Mouse (Mus musculus): ENCODE results near the gene Trpv2. TPM values are rescaled to one million over a fixed set of nuclear protein-coding genes. Genes with fewer than 3 reads are reported as not detected.

Trpv2 gene
- polyA plus RNA-seq, 1 experiment from 2014 or later: 4.2 TPM

DNA sequence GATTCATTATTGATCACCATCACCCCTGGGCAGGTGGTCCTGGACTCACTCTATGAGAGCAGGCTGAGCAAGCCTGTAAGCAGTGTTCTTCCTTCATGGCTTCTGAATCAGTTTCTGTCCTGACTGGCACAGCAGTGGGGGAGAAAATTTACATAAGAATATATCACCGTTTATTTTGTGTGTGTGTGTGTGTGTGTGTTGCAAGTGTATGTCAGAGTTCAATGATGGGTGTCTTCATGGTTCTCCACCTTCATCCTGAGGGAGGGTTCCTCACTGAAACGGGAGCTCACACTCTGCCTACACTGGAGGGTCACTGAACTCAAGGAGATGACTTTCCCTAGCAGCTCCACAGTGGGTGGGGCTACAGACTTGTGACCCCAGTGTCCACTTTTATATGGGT, 33.3 kb upstream of the Trpv2 start:
- no peak for ATAC-seq (ENCODE audit: insufficient number of reproducible peaks, insufficient read depth, low FRiP score, low read depth)
- Histone ChIP-seq H3K9me3 (ENCODE audit: control insufficient read depth, low read length) (no peaks in the 10 kb centered on the region), H3K36me3 (ENCODE audit: control insufficient read depth, insufficient read depth, low read length) (no peaks in the 10 kb centered on the region), H3K4me3 (ENCODE audit: control insufficient read depth in 1 of 2, insufficient read depth in 1 of 2, low read depth in 1 of 2, low read length in 2 of 2) (no peak overlapping the region), H3K9ac (ENCODE audit: low read length) (no peak overlapping the region), H3K4me1 (ENCODE audit: control insufficient read depth in 2 of 2, insufficient read depth in 2 of 2, low read length in 2 of 2) (peaks cover 7% of the 10 kb centered on the region in 2 experiments; a peak in 2 of 4 replicates), H3K4me2 (ENCODE audit: low read length) (no peak overlapping the region), H3K27me3 (ENCODE audit: control insufficient read depth, insufficient read depth, low read length) (0 out of 2 replicates have a peak, but pooled peaks cover 4% of the 10 kb centered on the region), H3K27ac (replicated peaks in 1 of 2; ENCODE audit: control insufficient read depth in 1 of 2, insufficient read depth in 1 of 2, low read depth in 2 of 2, low read length in 2 of 2) (no peak overlapping the region)
- WGBS: 66% methylated on average over 2 of the region's 2 CpGs

DNA sequence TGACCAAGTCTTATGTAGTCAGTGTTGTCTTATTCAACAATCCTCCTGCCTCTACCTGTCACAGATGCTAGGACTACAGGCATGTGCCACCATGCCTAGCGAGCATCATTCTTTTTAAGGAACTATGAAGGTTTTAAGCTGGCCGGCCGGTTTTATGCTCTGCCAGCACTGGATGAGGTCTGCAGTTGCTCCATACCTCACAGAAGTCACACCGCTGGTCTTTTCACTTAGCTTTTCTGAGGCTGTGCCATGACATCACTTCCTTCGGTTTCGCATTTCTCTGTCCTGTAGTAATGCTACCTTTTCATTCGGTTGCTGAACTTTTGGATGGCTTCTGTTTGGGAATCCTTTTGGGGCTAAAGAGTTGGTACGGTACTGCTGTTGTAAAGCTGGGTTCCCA, 32.7 kb upstream of the Trpv2 start:
- H3K9me3 ChIP-seq (ENCODE audit: control insufficient read depth, low read length): no peaks in the 10 kb centered on the region
- no peaks in the 10 kb centered on the region for H3K36me3 ChIP-seq (ENCODE audit: control insufficient read depth, insufficient read depth, low read length)
- no peak overlapping the region for H3K4me2 ChIP-seq (ENCODE audit: low read length)
- H3K27ac ChIP-seq (replicated peaks in 1 of 2; ENCODE audit: control insufficient read depth in 1 of 2, insufficient read depth in 1 of 2, low read depth in 2 of 2, low read length in 2 of 2): no peak overlapping the region
- 0 out of 2 replicates have a peak, but pooled peaks cover 4% of the 10 kb centered on the region for H3K27me3 ChIP-seq (ENCODE audit: control insufficient read depth, insufficient read depth, low read length)
- 79% methylated on average over 8 of the region's 8 CpGs for WGBS
- H3K4me3 ChIP-seq (ENCODE audit: control insufficient read depth in 1 of 2, insufficient read depth in 1 of 2, low read depth in 1 of 2, low read length in 2 of 2): no peak overlapping the region
- peaks cover 7% of the 10 kb centered on the region in 2 experiments; a peak in 2 of 4 replicates for H3K4me1 ChIP-seq (ENCODE audit: control insufficient read depth in 2 of 2, insufficient read depth in 2 of 2, low read length in 2 of 2)
- ATAC-seq (ENCODE audit: insufficient number of reproducible peaks, insufficient read depth, low FRiP score, low read depth): no peak
- no peak overlapping the region for H3K9ac ChIP-seq (ENCODE audit: low read length)

DNA sequence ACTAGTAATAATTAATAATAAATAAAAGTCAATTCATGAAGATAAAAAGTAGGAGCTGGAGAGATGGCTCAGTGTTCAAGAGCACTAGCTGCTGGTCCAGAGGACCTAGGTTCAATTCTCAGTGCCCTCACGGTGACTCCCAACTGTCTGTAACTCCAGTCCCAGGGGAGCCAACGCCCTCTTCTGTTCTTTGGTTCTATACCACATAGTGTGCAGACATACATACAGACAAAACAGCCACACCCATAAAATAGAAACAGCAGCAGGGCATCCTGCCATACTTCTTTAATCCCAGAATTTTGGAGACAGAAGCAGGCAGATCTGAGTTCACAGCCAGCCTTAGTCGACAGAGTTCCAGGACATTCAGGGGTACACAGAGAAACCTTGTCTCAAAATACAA, 30.3 kb upstream of the Trpv2 start:
- Histone ChIP-seq H3K4me1 (ENCODE audit: control insufficient read depth in 2 of 2, insufficient read depth in 2 of 2, low read length in 2 of 2) (peaks cover 0 to 2% of the 10 kb centered on the region in 2 experiments; a peak in 1 of 4 replicates), H3K36me3 (ENCODE audit: control insufficient read depth, insufficient read depth, low read length) (no peaks in the 10 kb centered on the region), H3K9ac (ENCODE audit: low read length) (no peak overlapping the region), H3K4me3 (ENCODE audit: control insufficient read depth in 1 of 2, insufficient read depth in 1 of 2, low read depth in 1 of 2, low read length in 2 of 2) (no peak overlapping the region), H3K9me3 (ENCODE audit: control insufficient read depth, low read length) (no peaks in the 10 kb centered on the region), H3K4me2 (ENCODE audit: low read length) (no peak overlapping the region), H3K27me3 (ENCODE audit: control insufficient read depth, insufficient read depth, low read length) (no peaks in the 10 kb centered on the region), H3K27ac (replicated peaks in 1 of 2; ENCODE audit: control insufficient read depth in 1 of 2, insufficient read depth in 1 of 2, low read depth in 2 of 2, low read length in 2 of 2) (no peak overlapping the region)
- no peak for ATAC-seq (ENCODE audit: insufficient number of reproducible peaks, insufficient read depth, low FRiP score, low read depth)
- WGBS: 84% methylated on average over 3 of the region's 3 CpGs

DNA sequence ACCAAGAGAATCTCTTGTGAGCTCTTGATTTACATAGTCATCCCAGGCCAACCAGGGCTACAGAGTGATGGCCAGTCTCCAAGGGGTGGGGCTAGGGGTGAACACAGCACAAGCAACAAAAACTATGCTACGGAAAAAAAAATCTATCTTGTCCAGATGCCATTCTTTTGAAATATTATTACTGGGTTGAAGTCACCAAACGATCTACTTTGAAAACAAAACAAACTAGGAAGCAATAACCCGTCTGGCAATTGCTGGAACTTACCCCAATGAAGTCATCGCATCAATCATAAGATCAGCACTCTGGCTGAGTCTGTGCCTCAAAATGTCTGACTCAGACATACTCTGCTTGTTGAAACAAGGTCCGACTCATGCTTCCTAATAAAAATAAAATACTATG, 24.5 kb upstream of the Trpv2 start:
- peak overlapping the region; percentile 86 for H3K4me2 ChIP-seq (ENCODE audit: low read length)
- peak overlapping the region; percentile 86 for H3K9ac ChIP-seq (ENCODE audit: low read length)
- H3K9me3 ChIP-seq (ENCODE audit: control insufficient read depth, low read length): no peaks in the 10 kb centered on the region
- H3K4me1 ChIP-seq (ENCODE audit: control insufficient read depth in 2 of 2, insufficient read depth in 2 of 2, low read length in 2 of 2): peaks cover 2 to 20% of the 10 kb centered on the region in 2 experiments; a peak in 3 of 4 replicates
- H3K36me3 ChIP-seq (ENCODE audit: control insufficient read depth, insufficient read depth, low read length): peaks cover 19% of the 10 kb centered on the region
- no peak for ATAC-seq (ENCODE audit: insufficient number of reproducible peaks, insufficient read depth, low FRiP score, low read depth)
- H3K4me3 ChIP-seq (ENCODE audit: control insufficient read depth in 1 of 2, insufficient read depth in 1 of 2, low read depth in 1 of 2, low read length in 2 of 2): peak overlapping the region in 1 of 2 experiments; percentile 57; a peak in 3 of 4 replicates
- H3K27me3 ChIP-seq (ENCODE audit: control insufficient read depth, insufficient read depth, low read length): no peaks in the 10 kb centered on the region
- peak overlapping the region in 1 of 2 experiments; percentile 92; a peak in 3 of 4 replicates for H3K27ac ChIP-seq (replicated peaks in 1 of 2; ENCODE audit: control insufficient read depth in 1 of 2, insufficient read depth in 1 of 2, low read depth in 2 of 2, low read length in 2 of 2)
- 16% methylated on average over 5 of the region's 5 CpGs for WGBS

DNA sequence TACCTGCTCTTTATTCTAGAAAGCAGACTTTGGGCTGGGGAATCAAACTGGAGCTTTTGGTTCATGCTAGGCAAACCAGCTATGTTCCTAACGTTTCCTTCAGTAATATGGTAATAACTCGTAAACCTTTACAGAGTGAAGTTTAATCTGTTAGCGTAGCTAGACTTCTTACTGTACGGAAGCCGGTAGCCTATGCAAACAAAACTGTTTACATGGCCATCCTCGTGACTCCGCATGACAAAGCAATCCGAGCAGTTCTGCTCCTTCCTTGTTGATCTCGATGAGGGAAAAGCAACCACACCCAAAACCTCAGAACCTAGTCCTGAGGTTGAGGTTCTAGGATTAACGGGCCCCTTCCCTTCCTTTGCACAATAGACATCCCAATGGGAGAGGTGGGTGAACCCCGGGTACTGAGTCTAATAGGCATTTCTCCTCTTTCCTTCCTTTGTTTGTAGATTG, 24.0 kb upstream of the Trpv2 start:
- WGBS: 2% methylated on average over 11 of the region's 11 CpGs
- Histone ChIP-seq H3K9me3 (ENCODE audit: control insufficient read depth, low read length) (no peaks in the 10 kb centered on the region), H3K9ac (ENCODE audit: low read length) (peak overlapping the region; percentile 86), H3K27ac (replicated peaks in 1 of 2; ENCODE audit: control insufficient read depth in 1 of 2, insufficient read depth in 1 of 2, low read depth in 2 of 2, low read length in 2 of 2) (peak overlapping the region; percentile 92 to 93), H3K27me3 (ENCODE audit: control insufficient read depth, insufficient read depth, low read length) (no peaks in the 10 kb centered on the region), H3K4me2 (ENCODE audit: low read length) (peak overlapping the region; percentile 86), H3K36me3 (ENCODE audit: control insufficient read depth, insufficient read depth, low read length) (peaks cover 21% of the 10 kb centered on the region), H3K4me1 (ENCODE audit: control insufficient read depth in 2 of 2, insufficient read depth in 2 of 2, low read length in 2 of 2) (peaks cover 2 to 24% of the 10 kb centered on the region in 2 experiments; a peak in 3 of 4 replicates), H3K4me3 (ENCODE audit: control insufficient read depth in 1 of 2, insufficient read depth in 1 of 2, low read depth in 1 of 2, low read length in 2 of 2) (peak overlapping the region; percentile 57 to 81)
- ATAC-seq (ENCODE audit: insufficient number of reproducible peaks, insufficient read depth, low FRiP score, low read depth): 0 out of 2 replicates have a peak, but pooled peaks have one; percentile 24

DNA sequence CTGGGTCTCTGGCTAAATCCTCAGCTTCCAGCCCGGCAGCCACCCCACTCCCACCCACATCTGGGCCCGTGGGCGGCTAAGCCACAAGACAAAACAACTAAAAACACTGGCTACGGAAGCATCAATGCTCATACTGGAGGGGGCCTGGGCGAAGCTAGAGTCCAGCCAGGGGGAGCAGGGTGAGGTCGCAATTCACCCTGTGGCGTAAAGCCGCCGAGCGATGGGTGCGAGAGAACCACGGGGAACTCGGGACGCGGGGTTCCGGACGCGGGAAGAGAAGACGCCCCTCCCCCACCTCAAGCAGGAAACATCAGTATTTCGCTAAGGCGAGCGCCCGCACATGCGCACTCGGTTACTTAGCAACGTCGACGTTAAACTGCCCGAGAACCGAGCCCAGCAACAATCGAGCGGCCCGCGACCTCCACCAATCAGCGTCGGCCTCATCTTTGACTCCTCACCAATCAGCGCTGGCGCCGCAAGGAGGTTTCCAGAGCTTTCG, 23.5 kb upstream of the Trpv2 start, which contains the start of gene Ubb:
Gene Ubb (plus strand): TSS at position 445 of the 499 bp plus-strand sequence.
- H3K36me3 ChIP-seq (ENCODE audit: control insufficient read depth, insufficient read depth, low read length): peaks cover 21% of the 10 kb centered on the region
- no peaks in the 10 kb centered on the region for H3K9me3 ChIP-seq (ENCODE audit: control insufficient read depth, low read length)
- peak within 1 kb of the TSS; percentile 86 for H3K9ac ChIP-seq (ENCODE audit: low read length)
- H3K4me1 ChIP-seq (ENCODE audit: control insufficient read depth in 2 of 2, insufficient read depth in 2 of 2, low read length in 2 of 2): peaks cover 2 to 24% of the 10 kb centered on the region in 2 experiments; a peak in 3 of 4 replicates
- WGBS: under 1% methylated on average over 39 of the region's 40 CpGs
- peak within 1 kb of the TSS; percentile 92 to 93 for H3K27ac ChIP-seq (replicated peaks in 1 of 2; ENCODE audit: control insufficient read depth in 1 of 2, insufficient read depth in 1 of 2, low read depth in 2 of 2, low read length in 2 of 2)
- no peaks in the 10 kb centered on the region for H3K27me3 ChIP-seq (ENCODE audit: control insufficient read depth, insufficient read depth, low read length)
- H3K4me2 ChIP-seq (ENCODE audit: low read length): peak within 1 kb of the TSS; percentile 86
- H3K4me3 ChIP-seq (ENCODE audit: control insufficient read depth in 1 of 2, insufficient read depth in 1 of 2, low read depth in 1 of 2, low read length in 2 of 2): peak within 1 kb of the TSS; percentile 57 to 84
- peak; percentile 96 for ATAC-seq (ENCODE audit: insufficient number of reproducible peaks, insufficient read depth, low FRiP score, low read depth)

DNA sequence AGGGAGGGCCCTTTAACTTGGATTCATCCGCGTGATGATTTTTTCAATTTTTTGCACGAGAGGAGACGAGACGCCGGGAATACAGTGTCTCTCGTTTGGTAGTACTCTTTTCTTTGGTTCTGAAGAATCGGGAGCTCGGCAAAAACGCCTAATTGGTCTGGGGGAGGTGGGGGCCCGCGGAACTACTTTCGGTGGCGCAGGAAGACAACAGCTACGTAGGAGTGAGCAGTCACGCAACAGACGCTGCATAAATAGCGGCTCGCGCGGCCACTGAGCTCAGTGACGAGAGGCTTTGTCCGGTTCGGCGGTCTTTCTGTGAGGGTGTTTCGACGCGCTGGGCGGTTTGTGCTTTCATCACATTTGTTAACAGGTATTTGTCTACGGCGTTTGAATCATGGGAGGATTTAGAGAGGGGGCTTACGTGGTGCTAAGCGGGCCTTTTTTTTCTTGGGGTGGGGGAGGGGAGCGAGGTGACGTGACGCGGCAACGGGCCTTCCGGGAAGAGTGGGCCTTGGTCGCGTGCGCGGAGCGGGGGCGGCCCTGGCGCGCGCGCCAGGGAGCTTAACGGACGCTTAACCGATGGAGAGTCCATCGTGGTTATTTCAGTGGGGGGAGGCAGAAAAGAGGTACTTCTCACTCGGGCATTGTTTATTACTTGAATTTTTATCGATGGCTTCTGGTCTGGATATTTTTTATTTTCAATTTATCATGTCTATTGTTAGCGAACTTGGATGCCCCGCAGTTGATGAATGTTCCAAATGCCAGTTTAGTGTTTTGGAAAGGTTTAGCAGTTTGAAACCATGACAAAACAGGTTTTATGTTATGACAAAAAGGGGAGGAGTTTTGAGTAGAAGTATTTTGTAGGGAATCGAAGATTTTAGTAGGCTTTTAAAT, 22.8 kb upstream of the Trpv2 start:
- peak overlapping the region; percentile 57 to 84 for H3K4me3 ChIP-seq (ENCODE audit: control insufficient read depth in 1 of 2, insufficient read depth in 1 of 2, low read depth in 1 of 2, low read length in 2 of 2)
- WGBS: under 1% methylated on average over 58 of the region's 58 CpGs

More for the DNA sequence above, 22.8 kb upstream of the Trpv2 start:
- Histone ChIP-seq H3K36me3 (ENCODE audit: control insufficient read depth, insufficient read depth, low read length) (peaks cover 21% of the 10 kb centered on the region), H3K4me1 (ENCODE audit: control insufficient read depth in 2 of 2, insufficient read depth in 2 of 2, low read length in 2 of 2) (peaks cover 2 to 24% of the 10 kb centered on the region in 2 experiments; a peak in 3 of 4 replicates), H3K4me2 (ENCODE audit: low read length) (peak overlapping the region; percentile 54), H3K9me3 (ENCODE audit: control insufficient read depth, low read length) (no peaks in the 10 kb centered on the region), H3K27ac (replicated peaks in 1 of 2; ENCODE audit: control insufficient read depth in 1 of 2, insufficient read depth in 1 of 2, low read depth in 2 of 2, low read length in 2 of 2) (peak overlapping the region; percentile 92 to 93), H3K9ac (ENCODE audit: low read length) (peak overlapping the region; percentile 85), H3K27me3 (ENCODE audit: control insufficient read depth, insufficient read depth, low read length) (no peaks in the 10 kb centered on the region)
- ATAC-seq (ENCODE audit: insufficient number of reproducible peaks, insufficient read depth, low FRiP score, low read depth): peak; percentile 82

Measured in heart, embryonic 14.5 days (tissue).